Mouse (Mus musculus): ENCODE data around the gene H1f0. TPM values are rescaled to one million over a fixed set of nuclear protein-coding genes. Genes with fewer than 3 reads are reported as not detected.

The H1f0 gene
- polyA plus RNA-seq (2015; fragmentation: Nextera tagmentation; extraction: Ambion mirVana) = 516 and 576 TPM in 2 replicates

DNA sequence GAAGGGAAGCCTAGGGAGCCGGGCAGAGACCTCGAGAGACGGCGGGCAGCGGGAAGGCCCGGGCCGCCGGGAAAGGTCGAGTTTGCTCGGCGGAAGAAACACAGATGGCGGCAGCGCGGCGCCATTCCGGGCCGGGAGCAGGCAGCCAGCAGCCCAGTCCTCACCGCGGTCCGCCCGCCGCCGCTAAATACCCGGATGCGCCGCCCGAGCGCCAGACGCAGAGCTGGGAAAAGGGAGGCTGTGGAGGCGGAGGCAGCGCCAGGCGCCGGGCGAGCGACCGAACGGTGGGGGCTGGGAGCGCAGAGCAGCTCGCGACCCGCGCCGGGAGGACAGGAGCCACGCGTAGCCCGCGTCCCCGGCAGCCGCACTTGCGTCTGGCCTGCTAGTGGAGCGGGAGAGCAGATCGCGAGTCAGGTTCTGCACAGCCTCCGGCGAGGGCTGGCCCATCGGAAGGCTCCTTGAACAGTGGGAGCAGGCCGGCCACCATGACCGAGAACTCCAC, at the start of gene H1f0:
Gene H1f0, plus strand, starts transcription at position 214 of the 502 bp plus-strand sequence.
- Histone ChIP-seq H3K36me3 (ENCODE audit: control insufficient read depth, insufficient read depth, low read length) (no peaks in the 10 kb centered on the region), H3K27ac (ENCODE audit: low read length) (peak within 1 kb of the TSS; percentile 95), H3K27me3 (ENCODE audit: control insufficient read depth, insufficient read depth, low read depth, low read length) (no peaks in the 10 kb centered on the region), H3K4me1 (replicated peaks; ENCODE audit: control insufficient read depth, insufficient read depth, low read length) (peaks cover 30% of the 10 kb centered on the region), H3K9me3 (ENCODE audit: control insufficient read depth, low read length) (no peaks in the 10 kb centered on the region), H3K9ac (ENCODE audit: low read length) (peak within 1 kb of the TSS; percentile 100), H3K4me3 (ENCODE audit: low read length) (peak within 1 kb of the TSS; percentile 83), H3K4me2 (ENCODE audit: low read depth, low read length) (peak within 1 kb of the TSS; percentile 99)
- WGBS = 0% methylated on average over 58 of the region's 58 CpGs
- ATAC-seq (ENCODE audit: low read depth) = peak; percentile 86

DNA sequence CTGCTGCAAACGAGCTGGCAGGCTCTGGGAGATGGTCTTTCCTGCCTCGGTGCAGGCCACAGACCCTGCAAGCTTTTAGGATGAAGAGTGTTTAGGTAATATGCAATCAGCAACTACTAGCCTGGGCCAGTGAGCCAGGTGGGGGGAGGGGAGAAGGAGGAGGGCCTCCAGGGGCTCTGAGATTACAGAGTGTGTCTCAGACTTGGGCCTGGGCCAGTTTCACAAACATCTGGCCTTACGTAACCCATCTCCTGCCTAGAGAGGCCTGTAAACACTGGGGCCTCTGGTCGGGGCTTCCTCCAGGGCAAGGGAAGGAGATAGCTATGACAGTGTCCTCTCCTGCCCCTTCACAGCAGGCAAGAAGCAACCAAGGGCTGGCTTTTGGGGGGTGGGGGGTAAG, 49.4 kb upstream of the H1f0 start:
- Histone ChIP-seq H3K4me1 (replicated peaks; ENCODE audit: control insufficient read depth, insufficient read depth, low read length) (peaks cover 28% of the 10 kb centered on the region), H3K9me3 (ENCODE audit: control insufficient read depth, low read length) (no peaks in the 10 kb centered on the region), H3K27me3 (ENCODE audit: control insufficient read depth, insufficient read depth, low read depth, low read length) (no peaks in the 10 kb centered on the region), H3K4me3 (ENCODE audit: low read length) (no peak overlapping the region), H3K36me3 (ENCODE audit: control insufficient read depth, insufficient read depth, low read length) (no peaks in the 10 kb centered on the region), H3K9ac (ENCODE audit: low read length) (peak overlapping the region; percentile 3; the same call in 1 of the 2 replicates), H3K27ac (ENCODE audit: low read length) (peak overlapping the region; percentile 78), H3K4me2 (ENCODE audit: low read depth, low read length) (no peak overlapping the region)
- peak; percentile 63 for ATAC-seq (ENCODE audit: low read depth)
- 4% methylated on average over 4 of the region's 4 CpGs for whole genome bisulfite sequencing

DNA sequence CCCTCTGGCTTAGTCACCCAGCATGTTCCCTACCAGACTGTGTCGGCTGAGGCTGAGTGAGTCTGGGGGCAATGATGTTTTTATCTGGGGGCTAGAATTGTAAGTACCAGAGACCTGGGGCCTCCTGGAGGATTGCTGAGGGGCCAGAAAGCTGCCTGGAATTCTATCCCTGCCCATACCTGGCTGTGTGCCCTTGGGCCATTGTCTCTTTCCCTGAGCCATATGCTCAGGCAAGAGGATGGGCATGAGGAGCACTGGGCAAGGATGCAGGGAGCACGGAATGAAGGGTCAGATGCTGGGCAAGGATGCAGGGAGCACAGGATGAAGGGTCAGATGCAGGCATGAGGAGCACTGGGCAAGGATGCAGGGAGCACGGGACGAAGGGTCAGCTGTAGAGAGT, 48.2 kb upstream of the H1f0 start:
- Histone ChIP-seq H3K27ac (ENCODE audit: low read length) (no peak overlapping the region), H3K27me3 (ENCODE audit: control insufficient read depth, insufficient read depth, low read depth, low read length) (no peaks in the 10 kb centered on the region), H3K9me3 (ENCODE audit: control insufficient read depth, low read length) (no peaks in the 10 kb centered on the region), H3K4me3 (ENCODE audit: low read length) (no peak overlapping the region), H3K9ac (ENCODE audit: low read length) (no peak overlapping the region), H3K4me1 (replicated peaks; ENCODE audit: control insufficient read depth, insufficient read depth, low read length) (peaks cover 39% of the 10 kb centered on the region), H3K4me2 (ENCODE audit: low read depth, low read length) (no peak overlapping the region), H3K36me3 (ENCODE audit: control insufficient read depth, insufficient read depth, low read length) (no peaks in the 10 kb centered on the region)
- no peak for ATAC-seq (ENCODE audit: low read depth)
- 89% methylated on average over 4 of the region's 4 CpGs for WGBS

DNA sequence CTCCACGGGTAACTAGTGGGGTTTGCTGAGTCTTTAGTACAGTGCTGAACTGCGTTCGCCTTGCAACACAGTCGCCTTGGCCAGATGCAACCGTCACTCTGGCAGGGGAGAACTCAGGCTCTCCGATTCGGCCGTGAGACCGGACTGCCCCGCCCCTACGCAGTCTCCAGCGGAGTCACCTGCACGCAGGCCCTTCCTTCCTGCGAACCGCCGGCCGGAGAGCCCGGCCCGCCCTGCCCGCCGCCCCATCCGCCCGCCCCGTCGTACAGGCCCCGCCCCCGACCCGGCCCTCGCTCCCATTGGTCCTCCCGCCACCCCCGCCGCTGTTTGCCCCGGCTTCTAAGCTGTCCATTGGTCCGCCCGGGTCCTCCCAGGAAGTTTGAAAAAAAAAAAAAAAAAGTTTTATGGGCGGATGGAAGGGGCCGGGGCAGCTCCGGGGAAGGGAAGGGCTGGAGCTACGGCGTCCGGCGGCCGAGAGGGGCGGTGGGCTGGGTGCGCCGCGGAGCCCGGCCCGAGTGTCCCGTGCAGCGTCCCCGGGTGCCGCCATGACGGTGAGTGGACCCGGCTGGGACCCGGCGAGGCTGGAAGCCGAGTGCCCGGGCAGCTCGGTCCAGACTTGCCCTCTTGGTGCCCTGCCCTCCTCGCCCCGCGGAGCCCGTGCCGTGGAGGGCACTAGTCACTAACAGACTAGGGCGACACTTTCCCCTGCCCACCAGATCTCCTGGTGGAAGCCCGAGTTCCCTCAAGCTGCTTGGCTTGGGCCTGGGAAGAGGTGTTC, 45.4 kb upstream of the H1f0 start:
- 0 out of 2 replicates have a peak, but pooled peaks cover 3% of the 10 kb centered on the region for H3K36me3 ChIP-seq (ENCODE audit: control insufficient read depth, insufficient read depth, low read length)
- H3K9me3 ChIP-seq (ENCODE audit: control insufficient read depth, low read length) = no peaks in the 10 kb centered on the region
- H3K27me3 ChIP-seq (ENCODE audit: control insufficient read depth, insufficient read depth, low read depth, low read length) = no peaks in the 10 kb centered on the region
- under 1% methylated on average over 59 of the region's 67 CpGs for WGBS
- H3K4me2 ChIP-seq (ENCODE audit: low read depth, low read length) = peak overlapping the region; percentile 93
- peak overlapping the region; percentile 95 for H3K27ac ChIP-seq (ENCODE audit: low read length)
- peak overlapping the region; percentile 95 for H3K9ac ChIP-seq (ENCODE audit: low read length)
- H3K4me3 ChIP-seq (ENCODE audit: low read length) = peak overlapping the region; percentile 98
- peaks cover 44% of the 10 kb centered on the region for H3K4me1 ChIP-seq (replicated peaks; ENCODE audit: control insufficient read depth, insufficient read depth, low read length)
- ATAC-seq (ENCODE audit: low read depth) = peak; percentile 89

- peak overlapping the region; percentile 98 for H3K4me3 ChIP-seq (ENCODE audit: low read length)
- ATAC-seq (ENCODE audit: low read depth) = peak; percentile 55
- peak overlapping the region; percentile 93 for H3K4me2 ChIP-seq (ENCODE audit: low read depth, low read length)
- no peaks in the 10 kb centered on the region for H3K27me3 ChIP-seq (ENCODE audit: control insufficient read depth, insufficient read depth, low read depth, low read length)
- H3K27ac ChIP-seq (ENCODE audit: low read length) = peak overlapping the region; percentile 95
- H3K4me1 ChIP-seq (replicated peaks; ENCODE audit: control insufficient read depth, insufficient read depth, low read length) = peaks cover 43% of the 10 kb centered on the region
- 0% methylated on average over 21 of the region's 21 CpGs for WGBS
- H3K9ac ChIP-seq (ENCODE audit: low read length) = peak overlapping the region; percentile 95
- H3K36me3 ChIP-seq (ENCODE audit: control insufficient read depth, insufficient read depth, low read length) = 0 out of 2 replicates have a peak, but pooled peaks cover 3% of the 10 kb centered on the region
- H3K9me3 ChIP-seq (ENCODE audit: control insufficient read depth, low read length) = no peaks in the 10 kb centered on the region
Measured at GRCm38 (mm10) chr15:78983436-78984285, 44.6 kb upstream of the H1f0 start.

DNA sequence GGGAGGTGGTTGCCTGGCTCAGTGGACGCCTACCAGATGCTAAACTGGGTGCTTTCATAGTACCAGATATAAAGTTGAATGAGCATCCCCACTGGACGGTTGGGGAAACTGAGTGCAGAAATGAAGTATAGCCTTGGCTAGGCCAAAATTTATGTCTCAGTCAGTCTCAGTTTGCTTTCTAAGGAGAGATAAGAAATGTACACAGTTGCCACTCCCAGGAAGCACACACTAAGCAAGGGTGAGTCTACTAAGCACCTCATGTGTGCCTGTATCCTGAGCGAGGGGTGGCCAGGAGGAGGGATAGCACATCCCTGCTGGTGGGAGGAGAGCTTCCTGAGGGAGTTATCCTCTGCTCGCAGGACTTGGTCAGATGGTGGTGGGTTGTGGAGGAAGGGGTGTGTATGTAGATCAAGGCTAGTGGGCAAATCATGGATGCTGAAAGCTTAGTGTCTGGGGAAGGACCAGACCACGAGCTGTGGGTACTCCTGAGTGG, 43.9 kb upstream of the H1f0 start:
- H3K27ac ChIP-seq (ENCODE audit: low read length) = peak overlapping the region; percentile 53
- peaks cover 39% of the 10 kb centered on the region for H3K4me1 ChIP-seq (replicated peaks; ENCODE audit: control insufficient read depth, insufficient read depth, low read length)
- no peak for ATAC-seq (ENCODE audit: low read depth)
- H3K36me3 ChIP-seq (ENCODE audit: control insufficient read depth, insufficient read depth, low read length) = 0 out of 2 replicates have a peak, but pooled peaks cover 3% of the 10 kb centered on the region
- H3K4me2 ChIP-seq (ENCODE audit: low read depth, low read length) = peak overlapping the region; percentile 93
- 20% methylated on average over 5 of the region's 5 CpGs for WGBS
- H3K4me3 ChIP-seq (ENCODE audit: low read length) = peak overlapping the region; percentile 98
- no peaks in the 10 kb centered on the region for H3K9me3 ChIP-seq (ENCODE audit: control insufficient read depth, low read length)
- H3K9ac ChIP-seq (ENCODE audit: low read length) = peak overlapping the region; percentile 95; the same call in 1 of the 2 replicates
- no peaks in the 10 kb centered on the region for H3K27me3 ChIP-seq (ENCODE audit: control insufficient read depth, insufficient read depth, low read depth, low read length)

DNA sequence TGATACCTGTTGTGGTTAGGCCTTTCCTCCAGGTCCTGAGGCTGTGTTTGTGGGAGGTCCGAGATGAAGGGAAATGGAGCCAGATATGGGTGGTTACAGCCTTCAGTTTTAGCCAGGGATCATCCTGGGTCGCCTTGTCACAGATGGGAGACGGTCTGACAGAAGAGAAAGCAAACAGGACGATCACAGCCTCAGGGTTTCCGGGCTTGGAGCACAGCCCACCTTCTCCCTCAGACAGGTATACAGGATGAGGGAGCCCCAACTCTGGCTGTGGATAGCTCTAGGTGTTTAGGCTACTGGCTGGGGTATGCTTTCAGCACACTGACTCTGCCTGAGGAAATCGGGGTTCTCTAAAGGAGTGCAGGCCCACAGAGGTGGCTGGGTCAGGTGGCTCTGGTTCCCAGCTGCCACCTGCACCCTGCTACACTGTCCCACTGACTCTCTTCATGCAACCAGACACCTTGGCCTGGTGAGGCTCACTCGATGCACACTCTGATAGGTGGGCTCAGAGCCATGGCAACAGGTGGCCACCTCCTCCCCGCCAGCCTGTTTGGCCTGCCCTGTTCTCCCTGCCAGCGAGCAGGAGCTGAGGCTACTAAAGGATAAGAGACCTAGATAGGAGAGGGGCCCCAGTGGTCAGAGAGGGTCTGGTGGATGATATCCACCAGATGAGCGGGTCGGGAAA, 41.6 kb upstream of the H1f0 start:
- Histone ChIP-seq H3K27ac (ENCODE audit: low read length) (no peak overlapping the region), H3K9ac (ENCODE audit: low read length) (0 out of 2 replicates have a peak overlapping the region, but pooled peaks have one; percentile 32), H3K36me3 (ENCODE audit: control insufficient read depth, insufficient read depth, low read length) (peaks cover 16% of the 10 kb centered on the region), H3K4me2 (ENCODE audit: low read depth, low read length) (no peak overlapping the region), H3K9me3 (ENCODE audit: control insufficient read depth, low read length) (no peaks in the 10 kb centered on the region), H3K4me1 (replicated peaks; ENCODE audit: control insufficient read depth, insufficient read depth, low read length) (peaks cover 36% of the 10 kb centered on the region), H3K27me3 (ENCODE audit: control insufficient read depth, insufficient read depth, low read depth, low read length) (no peaks in the 10 kb centered on the region), H3K4me3 (ENCODE audit: low read length) (no peak overlapping the region)
- no peak for ATAC-seq (ENCODE audit: low read depth)
- WGBS = 53% methylated on average over 11 of the region's 11 CpGs

DNA sequence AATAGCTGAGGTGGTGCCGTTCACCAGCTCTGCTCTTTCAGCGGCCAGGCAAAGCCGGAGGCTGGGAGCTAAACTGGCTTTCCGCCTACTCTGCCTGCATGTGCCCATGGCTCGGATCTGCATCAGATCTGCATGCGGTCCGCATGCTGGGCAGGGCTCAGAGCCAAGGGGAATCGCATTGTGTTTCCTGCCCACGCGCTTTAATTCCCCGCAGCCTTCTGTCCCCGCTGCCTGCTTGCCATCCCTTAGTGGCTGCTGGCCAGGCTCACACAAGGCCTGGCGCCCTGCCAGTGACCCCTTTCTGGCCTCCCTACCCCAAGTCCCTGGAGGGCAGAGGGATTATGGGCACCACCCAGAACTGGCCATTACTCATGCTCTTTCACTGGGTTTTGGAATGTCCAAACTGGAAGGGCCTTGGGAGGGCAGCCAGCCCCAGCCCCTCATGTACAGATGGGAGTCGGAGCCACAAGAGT, 39.7 kb upstream of the H1f0 start:
- 51% methylated on average over 14 of the region's 14 CpGs for WGBS
- Histone ChIP-seq H3K27ac (ENCODE audit: low read length) (peak overlapping the region; percentile 45), H3K9ac (ENCODE audit: low read length) (no peak overlapping the region), H3K27me3 (ENCODE audit: control insufficient read depth, insufficient read depth, low read depth, low read length) (no peaks in the 10 kb centered on the region), H3K4me1 (replicated peaks; ENCODE audit: control insufficient read depth, insufficient read depth, low read length) (peaks cover 27% of the 10 kb centered on the region), H3K4me2 (ENCODE audit: low read depth, low read length) (no peak overlapping the region), H3K36me3 (ENCODE audit: control insufficient read depth, insufficient read depth, low read length) (peaks cover 34% of the 10 kb centered on the region), H3K9me3 (ENCODE audit: control insufficient read depth, low read length) (no peaks in the 10 kb centered on the region), H3K4me3 (ENCODE audit: low read length) (no peak overlapping the region)
- no peak for ATAC-seq (ENCODE audit: low read depth)

Data from lung, embryonic 16.5 days (tissue).